Mouse (Mus musculus): ENCODE data around the gene Ptprg.

Gene Ptprg

DNA sequence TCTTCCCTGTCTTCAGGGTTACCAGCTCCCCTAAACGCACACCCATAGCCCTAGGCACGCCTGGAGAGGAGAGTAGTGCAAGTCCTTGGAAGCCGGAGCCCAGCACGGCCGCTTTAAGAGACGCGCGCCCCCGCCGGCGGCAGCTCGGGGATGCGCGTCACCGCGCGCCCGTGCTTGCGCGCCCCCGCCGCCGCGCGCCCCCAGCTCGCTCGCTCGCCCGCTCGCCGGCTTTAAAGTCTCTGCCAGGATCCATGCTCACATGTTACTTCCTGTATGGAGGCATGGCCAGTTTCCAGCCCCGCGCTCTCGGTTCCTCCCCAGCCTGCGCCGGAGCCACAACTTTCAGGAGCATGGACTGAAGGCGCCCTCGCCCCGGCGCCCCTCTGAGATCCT lies at the start of gene Ptprg:
Gene Ptprg, plus strand, starts transcription at position 260 of the 393 bp plus-strand sequence.
- in situ Hi-C loops (cut with MboI; ENCODE audit: low sequenced_read_pairs) = no loop called here

- in situ Hi-C loops (cut with MboI; ENCODE audit: low sequenced_read_pairs) = no loop called here
Measured at GRCm38 (mm10) chr14:11503803-11504365, 49.4 kb upstream of the Ptprg start.

GRCm38 (mm10) chr14:11510173-11510572 lies 43.2 kb upstream of the Ptprg start:
- in situ Hi-C loops (cut with MboI; ENCODE audit: low sequenced_read_pairs) = no loop called here

- in situ Hi-C loops (cut with MboI; ENCODE audit: low sequenced_read_pairs) = no loop called here
Measured at GRCm38 (mm10) chr14:11519171-11519570, 34.2 kb upstream of the Ptprg start.

DNA sequence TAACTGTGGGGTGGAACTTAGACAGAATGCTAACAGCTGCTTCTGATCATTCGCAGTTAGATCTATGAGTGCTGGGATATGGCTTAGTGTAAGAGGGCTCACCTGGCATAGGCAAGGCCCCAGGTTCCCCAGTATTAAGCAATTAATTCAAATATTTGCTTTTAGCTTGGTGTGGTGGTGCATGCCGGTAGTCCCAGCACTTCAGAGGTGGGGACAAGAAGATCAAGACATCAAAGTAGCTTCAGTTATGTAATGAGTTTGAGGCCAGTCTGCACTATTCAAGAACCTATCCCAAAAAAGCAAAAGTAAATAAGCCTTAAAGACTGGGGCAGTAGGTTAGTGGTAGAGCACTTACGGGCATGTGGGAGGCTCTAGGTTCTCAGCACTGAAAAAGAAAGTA lies 30.3 kb upstream of the Ptprg start:
- in situ Hi-C loops (cut with MboI; ENCODE audit: low sequenced_read_pairs) = no loop called here

- in situ Hi-C loops (cut with MboI; ENCODE audit: low sequenced_read_pairs) = no loop called here
Measured at GRCm38 (mm10) chr14:11529591-11529990, 23.7 kb upstream of the Ptprg start.

- in situ Hi-C loops (cut with MboI; ENCODE audit: low sequenced_read_pairs) = no loop called here
Measured at GRCm38 (mm10) chr14:11534456-11534855, 18.9 kb upstream of the Ptprg start.

- in situ Hi-C loops (cut with MboI; ENCODE audit: low sequenced_read_pairs) = no loop called here
Measured at GRCm38 (mm10) chr14:11536121-11536520, 17.2 kb upstream of the Ptprg start.

- in situ Hi-C loops (cut with MboI; ENCODE audit: low sequenced_read_pairs) = no loop called here
Measured at GRCm38 (mm10) chr14:11551892-11552291, 1.4 kb upstream of the Ptprg start.

DNA sequence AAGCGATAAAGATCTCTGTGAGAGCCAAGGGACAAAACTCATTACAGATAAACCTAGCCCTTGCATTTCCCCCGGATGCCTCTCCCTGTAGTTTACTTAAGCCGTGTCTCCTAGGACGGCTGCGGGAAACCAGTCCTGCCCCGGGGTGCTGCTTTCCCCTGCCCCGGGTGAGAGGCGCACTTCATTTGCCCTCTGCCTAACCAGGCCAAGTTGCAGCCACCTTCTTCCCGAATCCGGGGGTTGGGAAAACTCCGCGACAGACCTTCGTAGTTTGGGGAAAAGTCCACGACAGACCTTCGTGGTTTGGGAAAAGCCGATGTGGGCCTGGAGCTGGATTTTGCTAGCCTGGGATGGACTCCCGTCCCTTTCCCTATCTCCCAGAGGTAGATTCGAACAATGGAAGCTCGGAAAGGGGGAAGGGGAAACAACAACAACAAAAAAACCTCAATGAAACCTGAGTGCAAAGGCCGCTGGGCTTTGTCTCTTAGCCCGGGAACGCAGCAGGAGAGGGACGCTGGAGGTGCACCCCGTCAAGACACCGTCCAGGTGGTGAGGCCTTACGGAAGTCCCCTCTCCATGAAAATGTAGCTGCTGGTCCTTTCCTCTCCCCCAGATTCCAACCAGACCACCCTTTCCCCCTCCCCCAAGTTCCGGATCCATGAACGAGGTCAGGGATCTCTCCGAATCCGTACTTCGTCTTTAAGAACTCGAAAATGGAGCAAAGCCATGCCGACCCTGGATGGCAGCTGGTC lies 635 bp upstream of the Ptprg start:
- in situ Hi-C loops (cut with MboI; ENCODE audit: low sequenced_read_pairs) = no loop called here

- in situ Hi-C loops (cut with MboI; ENCODE audit: low sequenced_read_pairs) = no loop called here
Measured at GRCm38 (mm10) chr14:11553679-11554305, 460 bp downstream of the Ptprg start.

GRCm38 (mm10) chr14:11554306-11555041 lies 1.1 kb downstream of the Ptprg start:
- in situ Hi-C loops (cut with MboI; ENCODE audit: low sequenced_read_pairs) = no loop called here

DNA sequence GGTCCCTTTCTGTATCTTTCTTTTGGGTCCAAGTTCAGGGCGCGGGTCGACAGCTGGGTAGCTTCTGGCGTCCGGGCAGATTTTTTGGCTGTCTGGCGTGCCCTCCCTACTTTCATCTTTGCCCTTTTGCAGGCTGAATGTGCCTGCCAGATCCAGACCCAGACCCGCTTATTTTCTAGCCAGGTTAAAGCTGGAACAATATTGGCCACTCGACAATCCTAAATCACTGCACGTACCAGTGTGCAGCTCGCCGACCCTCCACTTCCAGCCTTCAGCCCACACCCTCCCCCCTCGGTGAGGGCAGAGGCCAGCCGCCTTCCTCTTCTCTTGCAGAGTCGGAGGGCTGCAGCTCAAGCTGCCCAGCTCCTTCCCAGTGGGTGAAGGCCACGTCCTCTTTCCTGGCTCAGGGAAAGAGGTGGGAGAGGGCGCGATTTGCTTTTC lies 1.7 kb downstream of the Ptprg start:
- in situ Hi-C loops (cut with MboI; ENCODE audit: low sequenced_read_pairs) = no loop called here

DNA sequence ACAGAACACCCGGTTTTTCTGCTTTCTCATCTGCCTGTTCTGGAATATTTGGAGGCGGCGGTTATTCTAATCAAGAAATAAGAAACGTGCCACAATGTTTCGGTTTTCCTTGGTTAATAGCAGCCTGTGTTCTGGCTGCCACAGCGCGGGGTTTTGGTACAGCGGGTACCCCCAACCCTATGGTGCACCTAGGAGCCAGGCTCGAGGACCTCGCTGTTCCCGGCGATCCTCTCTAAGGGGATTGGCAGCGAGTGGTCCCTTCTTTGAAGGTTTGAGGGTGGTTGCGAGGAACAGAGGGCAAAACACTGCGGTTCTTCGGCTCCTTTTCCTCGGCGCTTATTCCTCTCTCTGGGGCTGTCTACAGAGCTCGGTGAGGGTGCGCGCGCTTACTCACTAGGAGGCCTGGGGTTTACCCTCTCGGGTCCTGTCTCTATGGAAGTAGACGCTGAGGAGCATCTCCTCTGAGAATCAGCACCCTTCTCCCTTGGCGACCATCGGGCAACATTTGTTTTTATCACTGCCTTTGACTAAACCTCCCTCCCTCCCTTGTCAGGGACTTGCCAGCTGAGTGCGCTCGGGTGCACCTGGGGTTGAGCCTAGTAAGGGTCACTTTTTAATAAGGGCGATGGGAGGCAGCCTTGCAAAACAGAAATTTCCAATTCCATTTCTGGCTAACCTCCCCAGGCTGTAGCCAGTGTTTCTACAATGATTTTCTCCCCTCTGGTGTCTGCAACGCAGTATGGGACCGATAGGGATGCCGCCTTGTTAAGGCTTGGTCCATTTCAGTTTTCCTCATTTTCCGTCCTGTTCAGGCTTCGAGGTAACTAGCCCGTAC lies 2.4 kb downstream of the Ptprg start:
- in situ Hi-C loops (cut with MboI; ENCODE audit: low sequenced_read_pairs) = no loop called here

GRCm38 (mm10) chr14:11556356-11557130 lies 3.2 kb downstream of the Ptprg start:
- in situ Hi-C loops (cut with MboI; ENCODE audit: low sequenced_read_pairs) = no loop called here

DNA sequence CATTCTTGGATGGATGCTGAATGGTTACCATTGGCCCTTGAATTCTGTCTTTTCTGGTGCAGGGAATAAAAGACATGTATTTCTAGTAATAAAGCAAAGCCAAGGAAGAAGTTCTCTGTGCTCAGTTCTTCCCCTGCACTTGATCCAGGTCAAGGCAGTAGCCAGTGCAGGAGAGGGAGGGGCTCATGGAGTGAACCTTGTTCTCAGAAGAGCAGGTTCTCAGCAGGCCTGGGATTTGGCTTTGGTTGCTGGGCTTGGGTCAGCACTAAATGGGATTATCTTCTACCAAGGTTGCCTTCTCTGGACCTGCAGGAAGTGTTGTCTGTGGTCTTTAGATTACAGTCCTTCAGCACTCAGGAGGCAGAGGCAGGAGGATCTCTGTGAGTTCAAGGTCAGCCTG lies 5.2 kb downstream of the Ptprg start:
- in situ Hi-C loops (cut with MboI; ENCODE audit: low sequenced_read_pairs) = no loop called here

- in situ Hi-C loops (cut with MboI; ENCODE audit: low sequenced_read_pairs) = no loop called here
Measured at GRCm38 (mm10) chr14:11560641-11561232, 7.4 kb downstream of the Ptprg start.

- in situ Hi-C loops (cut with MboI; ENCODE audit: low sequenced_read_pairs) = no loop called here
Measured at GRCm38 (mm10) chr14:11561397-11561796, 8.1 kb downstream of the Ptprg start.

- in situ Hi-C loops (cut with MboI; ENCODE audit: low sequenced_read_pairs) = no loop called here
Measured at GRCm38 (mm10) chr14:11562870-11563269, 9.5 kb downstream of the Ptprg start.
